Mouse (Mus musculus): ENCODE measurements around the gene Vax1.

The Vax1 gene

DNA sequence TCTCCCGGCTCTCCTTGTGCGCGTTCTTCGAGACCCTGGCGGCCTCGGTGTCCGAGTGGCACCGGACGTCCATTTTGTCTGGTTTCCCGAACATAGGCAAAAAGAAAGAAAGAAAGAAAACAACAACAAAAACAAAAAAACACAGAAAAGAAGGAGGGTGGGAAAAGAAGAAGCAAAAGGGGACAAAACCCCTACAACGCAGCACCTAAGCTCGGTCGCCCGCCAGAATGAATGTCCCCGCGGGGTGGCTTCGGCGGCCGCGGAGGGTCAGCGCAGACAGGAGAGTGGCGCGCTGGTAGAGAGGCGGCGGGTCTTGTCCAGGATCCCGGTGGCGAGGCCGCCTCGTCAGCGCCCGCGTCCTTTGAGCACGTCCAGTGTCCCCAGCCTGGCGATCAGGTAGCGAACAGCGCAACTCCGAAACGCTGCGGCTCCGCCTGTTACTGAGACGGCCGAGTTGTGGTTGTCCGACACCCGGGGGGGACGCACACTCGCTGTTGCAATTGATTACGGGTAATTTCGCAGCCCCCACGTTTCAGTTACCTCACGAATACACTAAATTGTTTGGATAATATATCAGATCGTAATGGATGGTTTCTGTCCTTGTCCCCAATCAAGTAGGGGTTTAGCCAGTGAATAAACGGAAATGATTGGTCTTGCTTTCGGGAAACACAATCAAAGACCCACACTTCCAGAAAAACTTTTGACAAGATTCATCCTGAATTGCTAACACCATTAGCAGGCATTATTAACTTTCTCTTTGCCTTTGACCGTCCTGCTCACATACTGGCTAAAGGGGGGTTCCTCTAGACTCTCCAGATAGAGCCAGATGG lies at the start of gene Vax1:
Gene Vax1 (minus strand): TSS at position 121 of the 830 bp plus-strand sequence.
- DNase-seq (ENCODE audit: low read depth), result no peak

DNA sequence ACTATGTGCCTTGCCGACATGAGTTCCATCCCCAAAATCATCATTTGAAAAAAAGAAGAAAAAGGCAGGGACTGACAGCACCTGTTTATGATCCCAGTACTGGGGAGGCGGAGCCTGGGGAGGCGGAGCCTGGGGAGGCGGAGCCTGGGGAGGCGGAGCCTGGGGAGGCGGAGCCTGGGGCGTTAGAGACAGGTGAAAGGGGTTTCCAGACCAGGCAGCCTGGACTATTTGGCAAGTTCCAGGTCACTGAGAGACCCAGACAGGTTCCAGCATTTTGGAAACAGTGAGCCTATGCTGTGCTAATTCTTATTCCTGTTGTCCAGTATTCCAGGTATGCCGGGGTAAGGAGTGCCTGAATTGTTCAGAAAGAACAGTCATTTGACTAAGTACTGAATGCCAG lies 49.1 kb upstream of the Vax1 start, which contains the start of gene Kcnk18:
Gene Kcnk18 (plus strand): TSS at position 224 of the 400 bp plus-strand sequence.
- no peak for DNase-seq (ENCODE audit: low read depth)

DNA sequence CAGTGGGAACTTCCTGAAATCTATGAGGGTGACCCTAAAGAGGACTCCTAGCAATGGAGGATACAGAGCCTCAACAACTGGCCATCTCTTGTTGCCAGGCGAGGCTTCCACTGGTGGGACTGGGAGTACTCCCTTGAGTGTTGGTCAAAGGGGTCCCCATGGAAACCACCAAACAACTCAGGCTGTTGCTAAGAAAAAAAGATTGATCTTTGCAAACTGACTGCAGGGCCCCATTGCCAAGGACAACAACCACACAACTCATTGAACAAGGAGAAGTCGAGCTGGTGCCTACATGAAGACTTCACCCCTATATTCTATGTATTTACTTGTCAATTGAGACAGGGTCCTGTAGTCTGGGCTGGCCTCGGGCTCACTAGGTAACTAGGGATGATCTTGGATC lies 47.0 kb upstream of the Vax1 start:
- DNase-seq (ENCODE audit: low read depth), result no peak

DNA sequence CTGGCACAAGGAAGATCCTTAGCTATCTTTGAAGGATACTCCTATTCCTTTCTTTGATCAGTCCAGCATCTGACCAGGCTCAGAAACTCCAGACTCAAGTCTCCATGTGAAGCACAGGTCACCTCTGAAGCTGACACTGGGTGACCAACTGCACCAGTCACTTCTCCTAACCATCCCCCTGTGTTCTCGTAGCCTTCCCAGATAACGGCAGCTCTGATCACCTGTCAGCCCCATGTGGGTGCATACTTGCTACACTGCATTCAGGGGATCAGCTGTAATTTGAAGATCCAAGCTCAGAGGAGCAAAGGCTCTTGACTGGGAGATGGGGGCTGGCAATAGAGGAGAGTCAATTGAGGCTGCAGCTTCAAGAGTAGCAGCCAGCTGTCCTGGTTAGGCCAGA lies 39.1 kb upstream of the Vax1 start:
- no peak for DNase-seq (ENCODE audit: low read depth)

DNA sequence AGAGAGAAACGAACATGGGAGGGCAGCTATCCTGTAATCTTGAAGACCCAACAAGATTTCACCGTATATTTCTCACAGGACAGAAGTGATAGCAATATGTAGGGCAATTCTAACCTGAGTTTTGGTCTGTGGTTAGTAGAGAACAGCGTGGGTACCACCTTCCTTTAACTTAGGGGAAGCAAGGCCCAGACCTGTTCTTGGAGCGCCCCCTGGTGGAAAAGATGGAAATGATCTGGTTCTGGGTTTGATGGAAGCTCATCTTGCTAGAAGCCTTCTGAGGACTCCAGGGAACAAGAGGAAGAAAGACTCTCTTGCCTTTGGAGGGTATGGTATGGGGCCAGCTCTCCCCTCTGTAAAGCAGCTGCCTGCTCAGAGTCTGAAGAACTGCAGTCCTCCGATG lies 38.6 kb upstream of the Vax1 start:
- DNase-seq (ENCODE audit: low read depth), result peak; percentile 66

DNA sequence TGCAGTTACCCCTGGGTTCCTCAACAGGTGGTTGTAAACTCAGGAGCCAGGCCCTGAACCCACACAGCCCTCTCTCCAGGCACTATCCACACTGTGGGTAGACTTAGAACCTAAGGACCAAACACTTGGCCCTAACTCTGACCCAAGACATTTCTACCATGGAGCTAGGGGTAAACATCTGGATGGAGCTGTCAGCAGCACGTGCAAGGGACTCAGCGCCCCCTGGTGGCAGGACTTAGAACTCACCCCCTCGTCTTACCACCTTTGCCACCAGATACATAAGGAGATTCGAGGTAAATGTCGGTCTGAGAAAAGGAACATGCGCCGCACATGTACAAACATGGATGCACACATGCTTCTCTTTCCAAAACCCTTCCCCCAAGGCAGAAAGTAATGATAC lies 28.3 kb upstream of the Vax1 start:
- DNase-seq (ENCODE audit: low read depth), result peak; percentile 32

DNA sequence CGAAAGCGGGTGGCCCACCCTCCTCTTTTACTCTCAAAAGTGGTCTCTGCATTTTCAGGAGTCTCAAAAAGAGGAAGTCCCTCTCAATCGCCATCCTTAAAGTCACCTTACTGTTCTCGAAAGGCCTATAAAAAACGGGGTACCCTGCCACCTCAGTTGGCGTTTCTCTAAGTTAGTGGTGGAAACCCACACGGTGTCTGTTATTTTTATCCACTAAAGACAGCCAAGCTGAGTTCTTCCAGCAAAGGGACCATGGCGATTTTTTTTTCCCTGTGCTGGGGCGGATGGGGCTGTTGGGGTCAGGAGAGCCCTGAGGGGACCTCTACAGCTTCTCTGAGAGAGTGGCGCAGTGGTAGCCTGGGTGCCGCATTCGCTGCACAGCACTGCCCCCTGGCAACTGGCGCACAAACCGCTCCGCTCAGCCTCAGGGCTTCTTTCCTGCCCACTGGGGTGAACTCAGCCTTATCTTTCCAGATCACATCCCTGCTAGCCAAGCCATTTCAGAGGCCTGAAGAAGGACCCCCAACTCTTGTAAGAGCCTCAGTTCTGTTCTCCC lies 26.3 kb upstream of the Vax1 start:
- peak; percentile 9 for DNase-seq (ENCODE audit: low read depth)

DNA sequence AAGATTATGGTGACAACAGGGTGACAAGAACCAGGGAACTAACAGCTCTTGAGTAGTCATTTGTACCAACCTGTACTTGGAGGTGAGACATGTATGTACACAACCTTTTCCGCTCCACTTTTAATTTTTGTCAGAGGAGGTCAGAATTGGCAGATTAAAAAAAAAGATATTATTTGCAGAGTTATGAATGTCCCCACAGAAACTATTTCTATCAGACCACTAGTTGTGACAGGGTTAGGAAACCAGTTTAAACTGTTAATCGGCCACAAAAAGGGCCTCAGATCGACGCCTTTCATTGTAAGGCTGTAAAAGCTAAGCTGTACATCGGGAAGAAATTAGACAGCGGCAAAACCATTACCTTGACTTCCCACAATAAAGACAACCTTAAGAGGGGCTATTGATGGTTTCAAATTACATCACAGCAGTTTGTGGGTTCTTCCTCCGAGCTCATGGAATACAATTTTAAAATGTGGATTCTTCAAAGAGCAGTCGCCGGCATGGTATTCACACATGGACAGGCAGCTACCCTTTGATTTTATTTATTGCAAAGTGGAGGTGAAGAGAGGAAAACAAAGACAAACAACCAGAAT lies 25.4 kb upstream of the Vax1 start:
- no peak for DNase-seq (ENCODE audit: low read depth)

DNA sequence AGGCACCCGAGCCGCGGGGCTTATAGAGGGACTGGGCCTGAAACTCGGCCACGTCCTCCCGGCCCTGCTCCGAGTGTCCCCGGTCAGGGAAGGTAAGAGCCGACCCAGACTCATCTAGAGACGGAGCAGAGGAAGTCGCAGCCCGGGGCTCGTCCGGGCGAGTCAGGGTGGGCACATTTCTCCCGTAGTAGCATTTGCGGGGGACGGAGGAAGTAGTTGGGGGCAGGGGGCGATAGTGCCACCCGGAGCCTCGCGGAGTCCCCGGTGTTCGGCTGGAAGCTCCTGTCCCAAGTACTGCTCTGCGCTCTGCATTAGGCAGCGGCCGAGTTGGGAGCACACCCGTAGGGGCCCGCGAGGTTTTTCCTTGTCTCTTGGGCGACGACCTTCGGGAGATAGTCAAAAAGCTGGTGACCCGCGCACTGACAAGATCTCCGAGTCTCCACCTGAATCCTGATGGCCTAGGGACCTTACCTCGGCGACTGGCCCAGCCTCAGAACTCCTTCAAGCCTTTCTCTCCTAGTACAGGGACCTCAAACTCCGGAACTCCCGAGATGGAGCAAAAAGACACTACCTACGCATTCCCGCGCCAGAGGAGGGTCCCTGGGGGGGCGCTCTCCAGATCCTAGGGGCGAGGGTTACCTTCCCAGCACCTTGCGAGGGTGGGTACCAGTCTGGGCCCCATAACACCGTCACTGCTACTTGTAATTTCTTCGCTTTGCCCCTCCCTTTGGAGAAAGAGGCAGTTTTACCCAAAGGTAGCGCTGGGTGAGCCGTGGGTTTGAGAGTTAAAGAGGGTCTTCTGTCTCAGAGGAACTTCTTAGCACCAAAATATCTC lies 24.3 kb upstream of the Vax1 start:
- no peak for DNase-seq (ENCODE audit: low read depth)

DNA sequence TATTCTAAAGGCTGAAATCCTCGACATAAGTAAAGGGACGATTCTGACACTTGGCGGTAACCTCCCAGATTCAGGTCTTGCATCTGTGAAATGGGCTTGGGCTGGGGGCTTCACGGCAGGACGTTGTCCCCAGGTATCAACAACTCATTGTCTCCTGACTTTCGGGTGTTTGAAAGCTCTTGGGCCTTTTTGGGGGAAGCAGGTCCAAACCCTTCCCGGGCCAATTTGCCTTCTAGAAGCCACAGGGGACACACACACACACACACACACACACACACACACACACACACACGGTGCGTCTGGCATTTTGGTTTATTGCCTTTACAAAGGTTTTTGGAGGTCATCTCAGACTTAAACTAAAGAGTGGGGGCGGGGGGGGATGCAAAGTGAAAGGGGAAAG lies 23.6 kb upstream of the Vax1 start:
- DNase-seq (ENCODE audit: low read depth), result no peak

DNA sequence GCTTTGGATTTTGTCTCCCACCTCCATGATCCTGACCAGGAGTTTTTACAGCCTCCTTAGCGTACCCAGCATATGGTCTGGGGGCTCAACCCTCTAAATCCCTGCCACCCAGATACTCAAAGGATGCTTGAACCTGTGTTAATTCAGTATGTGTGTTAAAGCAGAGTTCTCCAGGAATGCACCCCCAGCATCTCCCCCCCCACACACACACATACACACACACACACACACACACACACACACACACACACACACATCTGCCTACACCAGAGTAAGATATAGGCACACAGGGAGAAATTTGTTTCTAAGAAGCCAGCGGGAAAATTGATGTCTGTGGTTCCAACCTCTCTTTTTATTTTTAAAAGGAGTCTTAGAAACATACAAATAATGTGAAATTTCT lies 22.6 kb upstream of the Vax1 start:
- DNase-seq (ENCODE audit: low read depth), result no peak

DNA sequence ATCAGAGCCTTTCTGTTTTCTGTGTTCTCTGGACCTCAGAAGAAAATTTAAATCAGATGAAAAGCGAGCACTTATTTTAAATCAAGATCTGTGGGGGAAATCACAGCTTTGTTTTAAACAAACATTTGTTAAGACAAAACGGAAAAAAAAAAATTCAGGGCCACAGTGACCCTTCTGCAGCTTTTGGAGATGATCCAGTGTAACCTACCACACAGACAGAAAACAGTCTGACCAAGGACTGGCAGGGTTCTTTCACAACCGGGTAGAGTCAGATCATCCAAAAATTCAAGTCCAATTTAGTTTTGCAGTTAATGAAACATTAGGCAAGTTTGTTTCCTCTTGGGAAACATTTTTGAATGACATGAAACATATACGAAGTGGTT lies 21.3 kb upstream of the Vax1 start:
- DNase-seq (ENCODE audit: low read depth), result no peak

DNA sequence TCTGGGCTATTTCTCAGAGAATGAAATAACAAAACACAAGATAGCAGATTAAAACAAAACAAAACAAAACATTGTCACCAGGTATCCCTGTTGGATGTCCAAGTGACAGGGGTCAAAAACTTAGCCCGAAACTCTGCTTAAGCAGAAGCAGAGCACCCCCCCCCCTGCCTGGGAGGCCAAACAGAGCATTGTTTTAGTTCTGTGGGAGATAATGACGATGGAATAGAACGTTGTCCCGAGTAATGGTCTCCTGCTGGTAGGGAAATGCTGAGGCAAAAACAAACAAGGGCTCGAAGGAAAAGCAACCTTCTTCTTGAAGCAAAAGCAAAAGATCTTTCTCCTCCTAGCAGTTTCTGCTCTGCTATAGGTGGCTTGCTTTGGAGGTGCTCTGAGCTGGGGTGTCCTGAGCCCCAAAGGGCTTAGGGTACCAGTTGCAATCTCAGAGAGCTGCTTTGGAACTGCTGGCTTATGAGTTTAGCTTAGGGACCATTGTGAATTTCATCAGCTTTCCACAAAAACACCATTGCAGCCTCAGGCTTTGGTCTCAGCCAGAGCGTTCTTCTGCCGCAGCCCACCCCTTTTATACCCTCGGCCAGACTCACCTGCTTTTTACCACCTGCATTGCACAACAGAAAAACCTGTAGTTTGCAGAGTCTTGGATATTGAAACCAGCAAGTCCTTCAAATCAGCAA lies 20.7 kb upstream of the Vax1 start:
- no peak for DNase-seq (ENCODE audit: low read depth)

DNA sequence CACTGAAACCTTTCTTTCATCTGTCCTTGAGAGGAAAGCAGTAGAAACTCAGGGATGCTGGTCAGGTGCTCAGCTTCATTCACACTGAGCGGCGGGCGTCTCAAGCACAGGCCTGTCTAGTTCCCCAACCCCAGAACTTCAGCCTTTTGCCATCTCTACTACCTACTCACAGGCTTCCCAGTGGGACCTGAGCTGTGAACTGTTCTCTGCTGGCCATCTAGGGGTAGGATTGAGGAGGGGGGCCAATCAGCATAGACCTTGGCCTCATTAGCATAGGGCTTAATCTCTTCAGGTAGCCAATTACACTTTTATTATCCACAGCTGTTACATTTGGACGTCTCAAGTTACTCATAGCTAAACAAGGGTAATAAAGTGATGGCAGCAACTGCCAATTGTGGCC lies 19.1 kb upstream of the Vax1 start:
- no peak for DNase-seq (ENCODE audit: low read depth)

DNA sequence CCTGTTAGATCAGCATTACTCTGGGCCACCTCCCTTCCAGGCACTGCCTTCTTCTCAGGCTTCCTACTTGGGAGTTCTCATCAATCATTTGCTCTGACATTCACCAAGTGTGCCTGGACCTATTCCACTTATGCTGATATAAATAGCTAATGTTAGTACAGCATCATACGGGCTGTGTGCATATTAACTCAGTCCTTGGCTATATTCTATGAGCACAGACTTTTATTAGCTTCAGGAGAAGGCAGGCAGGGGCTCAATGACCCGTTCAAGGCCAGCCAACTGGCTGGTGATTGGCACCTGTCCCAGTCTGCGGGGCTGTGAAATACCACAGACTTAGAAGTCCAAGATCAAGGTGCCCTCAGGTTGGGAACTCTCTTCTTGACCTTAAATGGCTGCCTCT lies 14.1 kb upstream of the Vax1 start:
- DNase-seq (ENCODE audit: low read depth), result no peak

DNA sequence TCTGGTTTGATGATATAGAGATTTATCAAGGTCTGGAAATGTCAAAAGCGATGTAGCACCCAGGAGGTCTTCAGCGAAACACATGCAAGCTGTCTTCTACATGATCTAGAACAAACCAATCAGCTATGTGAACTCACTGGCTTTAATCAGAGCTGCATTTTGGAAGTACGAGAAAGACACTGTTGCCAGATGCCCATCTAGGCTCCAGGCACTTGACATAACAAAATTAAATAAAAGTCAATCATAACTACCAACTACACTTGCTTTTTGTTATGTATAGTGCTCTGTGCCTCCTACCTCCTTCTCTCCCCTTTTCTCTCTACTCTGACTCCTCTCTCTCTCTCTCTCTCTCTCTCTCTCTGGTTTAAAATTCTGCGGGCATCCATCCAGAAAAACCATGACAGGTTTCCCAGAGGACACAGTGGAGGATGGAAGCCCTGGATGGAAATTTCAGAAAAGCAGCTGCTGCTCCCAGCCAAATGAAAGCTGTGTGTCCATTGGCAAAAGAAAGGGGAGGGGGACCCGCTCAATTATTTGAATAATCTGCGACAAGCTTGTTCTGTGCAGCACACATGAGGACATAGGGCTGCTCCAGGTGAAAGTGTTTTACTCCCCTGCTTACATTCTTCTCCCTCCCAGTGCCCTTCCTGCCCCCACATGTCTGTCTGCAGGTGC lies 3.6 kb upstream of the Vax1 start:
- no peak for DNase-seq (ENCODE audit: low read depth)

DNA sequence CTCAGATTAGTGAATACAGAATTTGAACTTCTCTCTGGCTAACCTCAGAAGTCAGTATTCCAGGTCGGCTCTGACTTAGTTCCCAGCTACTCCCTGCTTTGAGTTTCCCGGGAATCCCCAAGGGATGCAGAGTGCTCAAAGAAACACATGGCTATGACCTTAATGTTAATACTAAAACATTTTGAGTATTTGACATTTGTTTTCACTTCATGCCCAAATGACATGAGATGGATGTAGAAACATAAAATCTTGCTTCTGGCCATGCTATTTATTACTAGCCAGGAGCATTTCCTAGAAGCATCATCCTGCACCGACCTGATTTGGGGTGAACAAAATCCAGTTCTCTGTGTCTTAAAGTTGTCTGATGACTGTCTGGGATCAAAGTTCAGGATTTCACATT lies 2.9 kb upstream of the Vax1 start:
- DNase-seq (ENCODE audit: low read depth), result no peak

DNA sequence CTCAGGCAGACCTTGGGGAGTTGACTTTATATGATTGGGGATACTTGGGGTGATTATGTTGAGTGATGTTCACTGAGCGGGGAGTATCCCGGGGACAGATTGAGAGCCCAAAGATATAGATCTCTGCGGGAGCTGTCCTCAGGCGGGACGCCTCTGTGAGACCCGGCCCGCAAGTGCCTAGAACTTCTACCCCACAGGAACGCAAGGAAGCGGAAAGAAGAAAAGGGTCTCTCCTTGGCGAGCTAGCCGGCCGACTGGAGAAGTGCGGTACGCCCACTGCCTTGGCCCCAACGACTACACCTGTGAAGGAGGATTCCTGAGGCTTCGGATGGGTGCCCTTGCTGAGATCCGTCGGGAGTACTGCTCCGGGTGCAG lies 2.0 kb upstream of the Vax1 start:
- no peak for DNase-seq (ENCODE audit: low read depth)

DNA sequence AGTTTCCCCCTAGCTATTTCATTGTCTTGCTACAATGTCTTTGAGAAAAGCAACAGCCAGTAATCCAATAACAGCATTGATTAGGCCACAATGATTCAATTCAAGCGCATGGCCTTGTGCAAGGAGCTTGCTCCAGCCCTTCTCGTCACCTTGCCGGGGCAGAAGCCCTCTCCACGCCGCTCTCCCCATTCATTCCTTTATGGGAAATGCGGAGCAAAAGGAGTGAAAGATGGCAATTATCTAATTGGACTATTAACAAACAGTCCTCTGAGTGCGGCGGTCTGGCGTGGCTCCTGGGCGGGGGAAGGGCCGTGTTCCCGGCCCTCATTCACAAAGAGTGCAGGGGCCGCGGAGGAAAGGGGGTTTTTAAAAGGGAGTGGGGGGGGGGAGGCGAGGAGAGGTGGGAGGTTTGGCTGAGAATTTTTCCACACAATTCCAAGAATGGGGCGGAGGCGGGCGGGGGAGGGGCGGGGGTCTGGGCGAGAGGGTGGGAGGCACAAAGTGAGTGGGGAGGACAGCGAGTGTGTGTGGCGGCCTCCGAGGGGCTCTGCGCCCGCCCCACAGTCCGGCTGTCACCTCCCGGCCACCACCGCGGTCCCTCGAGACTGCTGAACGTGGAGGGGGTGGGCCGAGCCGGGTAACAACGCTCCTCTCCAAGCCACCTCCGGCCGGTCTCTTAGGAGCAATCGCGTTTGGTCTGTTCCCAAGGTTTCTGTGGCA lies 1.5 kb upstream of the Vax1 start:
- no peak for DNase-seq (ENCODE audit: low read depth)

DNA sequence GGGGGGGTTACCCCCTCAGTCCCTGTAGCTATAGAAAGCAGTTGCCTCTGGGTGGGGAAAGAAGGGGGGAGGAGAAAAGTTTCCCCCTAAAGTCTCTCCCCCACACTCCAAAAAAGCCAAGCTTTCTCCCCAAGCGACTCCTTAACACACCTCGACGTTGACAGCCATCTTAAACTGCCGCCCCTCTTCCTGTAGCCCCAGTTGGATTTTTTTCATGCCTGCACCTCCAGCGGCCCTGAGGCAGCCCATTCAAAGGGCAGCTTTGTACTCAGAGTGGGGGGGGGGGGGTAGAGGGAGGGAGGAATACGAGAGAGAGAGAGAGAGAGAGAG lies 875 bp upstream of the Vax1 start:
- DNase-seq (ENCODE audit: low read depth), result no peak

Measured in c-Kit-positive CD71-negative TER-119-negative erythroid progenitor cells, embryonic 14.5 days (primary cell).